Comparison of ENCODE assay signal across 9 mouse cellular contexts in genomic region chr8:121649904-121650303, GRCm38 (mm10). TPM values are rescaled to one million over a fixed set of nuclear protein-coding genes. Genes with fewer than 3 reads are reported as not detected.
A peak's percentile ranks its signal among the peaks of the same experiment; 100 is the strongest.
DNase-seq lines count a peak whose midpoint lies in the region; ATAC-seq and TF ChIP-seq lines count a peak whose summit lies in the region.
"Had no signal": no experiment of that assay in that cellular context is flagged by ENCODE, and none has a peak within 500 bp of the region (broad histone marks: within the 10 kb centered on the region; RNA-seq: fewer than 3 reads in every experiment).

No protein-coding gene starts in this region.

- peak overlapping the region; percentile 80 for H3K4me3 ChIP-seq in lung, embryonic 16.5 days (ENCODE audit: low read length)
- peak overlapping the region; percentile 65 for H3K4me3 ChIP-seq in hindbrain, embryonic 15.5 days
- peak overlapping the region; percentile 67; the same call in 1 of the 2 replicates for H3K4me3 ChIP-seq in limb, embryonic 14.5 days (replicated peaks; ENCODE audit: low read length)
- H3K4me3 ChIP-seq in stomach, embryonic 16.5 days (replicated peaks; ENCODE audit: low read length): peak overlapping the region; percentile 22

- peak overlapping the region; percentile 50; the same call in 1 of the 2 replicates for H3K9ac ChIP-seq in lung, embryonic 16.5 days (ENCODE audit: low read length)
- H3K9ac ChIP-seq in hindbrain, embryonic 15.5 days: peak overlapping the region; percentile 74
- 0 out of 2 replicates have a peak overlapping the region, but pooled peaks have one; percentile 63 for H3K9ac ChIP-seq in limb, embryonic 14.5 days (ENCODE audit: low read depth, low read length, severe bottlenecking)
- H3K9ac ChIP-seq in stomach, embryonic 16.5 days (ENCODE audit: low read length): peak overlapping the region; percentile 16; the same call in 1 of the 2 replicates

- no peaks in the 10 kb centered on the region for H3K9me3 ChIP-seq in lung, embryonic 16.5 days (ENCODE audit: control insufficient read depth, low read length)
- H3K9me3 ChIP-seq in hindbrain, embryonic 15.5 days: no peaks in the 10 kb centered on the region
- no peaks in the 10 kb centered on the region for H3K9me3 ChIP-seq in limb, embryonic 14.5 days (ENCODE audit: control insufficient read depth, low read length)
- H3K9me3 ChIP-seq in stomach, embryonic 16.5 days (replicated peaks; ENCODE audit: control insufficient read depth, low read length): no peaks in the 10 kb centered on the region

- H3K27ac ChIP-seq in lung, embryonic 16.5 days (ENCODE audit: low read length): no peak overlapping the region
- no peak overlapping the region for H3K27ac ChIP-seq in hindbrain, embryonic 15.5 days (replicated peaks)
- no peak overlapping the region for H3K27ac ChIP-seq in limb, embryonic 14.5 days (replicated peaks; ENCODE audit: low read depth, low read length)
- no peak overlapping the region for H3K27ac ChIP-seq in stomach, embryonic 16.5 days (ENCODE audit: low read length)
- H3K27ac ChIP-seq: macrophage had no signal

- no peak for ATAC-seq in lung, embryonic 16.5 days (ENCODE audit: low read depth)
- no peak for ATAC-seq in hindbrain, embryonic 15.5 days (ENCODE audit: low FRiP score, low read depth)
- ATAC-seq in limb, embryonic 14.5 days (ENCODE audit: low FRiP score, low read depth): no peak
- no peak for ATAC-seq in stomach, embryonic 16.5 days (ENCODE audit: insufficient read depth, low FRiP score)

- H3K4me1 ChIP-seq in lung, embryonic 16.5 days (replicated peaks; ENCODE audit: control insufficient read depth, insufficient read depth, low read length): peaks cover 39% of the 10 kb centered on the region
- peaks cover 78% of the 10 kb centered on the region for H3K4me1 ChIP-seq in hindbrain, embryonic 15.5 days (replicated peaks)
- peaks cover 30% of the 10 kb centered on the region for H3K4me1 ChIP-seq in limb, embryonic 14.5 days (ENCODE audit: control insufficient read depth, insufficient read depth, low read length)
- peaks cover 51% of the 10 kb centered on the region for H3K4me1 ChIP-seq in stomach, embryonic 16.5 days (ENCODE audit: control insufficient read depth, insufficient read depth, low read length)

- TF ChIP-seq POLR2A in limb, embryonic 14.5 days (IDR thresholded peaks at IDR 0.05; ENCODE audit: borderline replicate concordance, extremely low read depth, insufficient read depth, insufficient read length): no peak

- DNase-seq in lung, postnatal 4 days: no peak
- no peak for DNase-seq in limb, embryonic 14.5 days (ENCODE audit: low spot score)
- no peak for DNase-seq in adrenal gland, postnatal 36 days
- DNase-seq in right cerebral cortex, postnatal 4 days: no peak
- DNase-seq in thymus, postnatal 0 days (ENCODE audit: low spot score): no peak

- WGBS in lung, embryonic 16.5 days: 53% methylated on average over 10 of the region's 10 CpGs
- WGBS in hindbrain, embryonic 15.5 days: 20% methylated on average over 10 of the region's 10 CpGs
- 69% methylated on average over 10 of the region's 10 CpGs for WGBS in limb, embryonic 14.5 days
- WGBS in stomach, embryonic 16.5 days: 54% methylated on average over 10 of the region's 10 CpGs

- no peaks in the 10 kb centered on the region for H3K36me3 ChIP-seq in lung, embryonic 16.5 days (ENCODE audit: control insufficient read depth, insufficient read depth, low read length)
- H3K36me3 ChIP-seq in hindbrain, embryonic 15.5 days: no peaks in the 10 kb centered on the region
- H3K36me3 ChIP-seq in limb, embryonic 14.5 days (ENCODE audit: control insufficient read depth, insufficient read depth, low read length): peaks cover 3% of the 10 kb centered on the region
- H3K36me3 ChIP-seq in stomach, embryonic 16.5 days (ENCODE audit: control insufficient read depth, insufficient read depth, low read length): no peaks in the 10 kb centered on the region

- no peaks in the 10 kb centered on the region for H3K27me3 ChIP-seq in lung, embryonic 16.5 days (ENCODE audit: control insufficient read depth, insufficient read depth, low read depth, low read length)
- no peaks in the 10 kb centered on the region for H3K27me3 ChIP-seq in hindbrain, embryonic 15.5 days
- no peaks in the 10 kb centered on the region for H3K27me3 ChIP-seq in limb, embryonic 14.5 days (ENCODE audit: control insufficient read depth, insufficient read depth, low read length)
- no peaks in the 10 kb centered on the region for H3K27me3 ChIP-seq in stomach, embryonic 16.5 days (ENCODE audit: control insufficient read depth, insufficient read depth, low read length)

- peak overlapping the region; percentile 96 for H3K4me2 ChIP-seq in lung, embryonic 16.5 days (ENCODE audit: low read depth, low read length)
- H3K4me2 ChIP-seq in hindbrain, embryonic 15.5 days: peak overlapping the region; percentile 73
- H3K4me2 ChIP-seq in limb, embryonic 14.5 days (replicated peaks; ENCODE audit: low read depth, low read length, severe bottlenecking): peak overlapping the region; percentile 99
- peak overlapping the region; percentile 97 for H3K4me2 ChIP-seq in stomach, embryonic 16.5 days (ENCODE audit: low read depth, low read length)

RNA-seq across cellular contexts. Expression of gene Zcchc14, which starts 2.8 kb away (rescaled TPM):
- 13.0 and 14.4 TPM in 2 replicates for polyA plus RNA-seq in lung, embryonic 16.5 days (2015; fragmentation: Nextera tagmentation; extraction: Ambion mirVana)
- 21.6 and 23.9 TPM in 2 replicates for polyA plus RNA-seq in hindbrain, embryonic 15.5 days (2015; fragmentation: Nextera tagmentation; extraction: Ambion mirVana)
- 37.9 and 47.7 TPM in 2 replicates for polyA plus RNA-seq in limb, embryonic 14.5 days (2012; rRNA removed)
- 22.4 and 24.1 TPM in 2 replicates for polyA plus RNA-seq in limb, embryonic 14.5 days (2014; fragmentation: Nextera tagmentation; extraction: Ambion mirVana)
- 13.2 and 13.3 TPM in 2 replicates for polyA plus RNA-seq in stomach, embryonic 16.5 days (2015; fragmentation: Nextera tagmentation; extraction: Ambion mirVana)
- 10 to 100 TPM; 43.4 to 53.4 TPM for total RNA-seq in adrenal gland, postnatal 36 days (2021)
- 1.5 and 1.8 TPM in 2 replicates for polyA plus RNA-seq in thymus, postnatal 0 days (2015; fragmentation: Nextera tagmentation; extraction: Ambion mirVana)

RNA-seq across cellular contexts. Expression of gene Map1lc3b, which starts 59.7 kb away (rescaled TPM):
- 211 and 234 TPM in 2 replicates for polyA plus RNA-seq in lung, embryonic 16.5 days (2015; fragmentation: Nextera tagmentation; extraction: Ambion mirVana)
- 349 and 352 TPM in 2 replicates for polyA plus RNA-seq in hindbrain, embryonic 15.5 days (2015; fragmentation: Nextera tagmentation; extraction: Ambion mirVana)
- 49.6 and 59.5 TPM in 2 replicates for polyA plus RNA-seq in limb, embryonic 14.5 days (2012; rRNA removed)
- polyA plus RNA-seq in limb, embryonic 14.5 days (2014; fragmentation: Nextera tagmentation; extraction: Ambion mirVana): 226 and 238 TPM in 2 replicates
- 179 and 207 TPM in 2 replicates for polyA plus RNA-seq in stomach, embryonic 16.5 days (2015; fragmentation: Nextera tagmentation; extraction: Ambion mirVana)
- 100 to 1,000 TPM; 179 to 206 TPM for total RNA-seq in adrenal gland, postnatal 36 days (2021)
- 325 and 329 TPM in 2 replicates for polyA plus RNA-seq in thymus, postnatal 0 days (2015; fragmentation: Nextera tagmentation; extraction: Ambion mirVana)

Comparison
In these comparisons a context has a peak if more than half of its experiments do, and no peak if none do; other contexts are left out.
1. H3K4me3 ChIP-seq: peak in every context shown above with its lines; median percentile 80 in lung, embryonic 16.5 days; 67 in limb, embryonic 14.5 days; 65 in hindbrain, embryonic 15.5 days; 22 in stomach, embryonic 16.5 days.
2. H3K9ac ChIP-seq: peak in every context shown above with its lines; median percentile 74 in hindbrain, embryonic 15.5 days; 63 in limb, embryonic 14.5 days; 50 in lung, embryonic 16.5 days; 16 in stomach, embryonic 16.5 days.